Mouse (Mus musculus) brain, embryonic 14.5 days (tissue): ENCODE results near the gene Msh3.

Experiments used
- CTCF ChIP-seq: fragments of 200-500 bp; IDR thresholded peaks from 2 replicates; pipeline ENCODE4 v1.5.1; 2012; ENCODE audit warnings: inconsistent platforms, mild to moderate bottlenecking, moderate library complexity, borderline replicate concordance; ENCODE audit not compliant: insufficient read depth, insufficient read length; ENCODE audit errors: extremely low read depth
- POLR2A ChIP-seq: fragments of 200-500 bp; IDR thresholded peaks from 2 replicates; pipeline ENCODE4 v1.6.1; 2012; ENCODE audit warnings: mild to moderate bottlenecking, inconsistent platforms, borderline replicate concordance; ENCODE audit not compliant: poor library complexity, insufficient read depth, insufficient read length, severe bottlenecking; ENCODE audit errors: extremely low read depth

- TF ChIP-seq POLR2A (no peak), CTCF (no peak)
Measured at GRCm38 (mm10) chr13:92277027-92277426, 77.8 kb downstream of the Msh3 start.
